Mouse (Mus musculus) cerebellum, adult 2 months (tissue): ENCODE data around the gene Rras. TPM values are rescaled to one million over a fixed set of nuclear protein-coding genes. Genes with fewer than 3 reads are reported as not detected.

Experiments
- DNase-seq, 2 experiments: peaks; one replicate each; pipeline ENCODE4 v3.0.0; 2021
- H3K27ac ChIP-seq: fragments of 200-500 bp; 2 replicates; pipeline ENCODE4 v1.5.1; 2012; ENCODE audit warnings: low read length, control low read depth, inconsistent platforms; ENCODE audit not compliant: insufficient read depth
- H3K27me3 ChIP-seq: fragments of 200-500 bp; 2 replicates; pipeline ENCODE4 v1.6.1; 2012; ENCODE audit warnings: inconsistent platforms, mild to moderate bottlenecking, low read length, moderate library complexity; ENCODE audit not compliant: control insufficient read depth, insufficient read depth
- H3K4me1 ChIP-seq: fragments of 200-500 bp; 2 replicates; pipeline ENCODE4 v1.6.1; 2011; ENCODE audit warnings: low read length; ENCODE audit not compliant: control insufficient read depth, insufficient read depth
- H3K4me3 ChIP-seq: fragments of 200-500 bp; replicated peaks from 2 replicates; pipeline ENCODE3; 2011; ENCODE audit warnings: mild to moderate bottlenecking, low read depth, low read length, control low read depth; ENCODE audit not compliant: insufficient read depth
- CTCF ChIP-seq: fragments of 200-500 bp; IDR thresholded peaks from 2 replicates; pipeline ENCODE4 v1.5.1; 2011; ENCODE audit warnings: low read depth, mild to moderate bottlenecking, control low read depth, low read length, moderate library complexity, borderline replicate concordance; ENCODE audit not compliant: insufficient read depth
- POLR2A ChIP-seq: fragments of 200-500 bp; IDR thresholded peaks from 2 replicates; pipeline ENCODE4 v1.6.1; 2011; ENCODE audit warnings: low read length, control low read depth, borderline replicate concordance; ENCODE audit not compliant: insufficient read depth
- WGBS: fragments of 180-500 bp; shearing (Covaris S2); methylation state at CpG from one replicate; pipeline ENCODE4 v1.1.7; 2018; 5-methylcytosine and 5-hydroxymethylcytosine counted together
- polyA plus RNA-seq: library from polyadenylated mRNA; depleted of rRNA; stranded (reverse); fragments of >200 nt; gene quantifications from 2 replicates; pipeline ENCODE4 v1.2.3, GENCODE M21; 2012; rRNA removed

Gene Rras
- 29.7 and 29.9 TPM in 2 replicates for polyA plus RNA-seq

- peak; percentile 75 to 90 for DNase-seq
- Histone ChIP-seq H3K4me3 (peak within 1 kb of the TSS; percentile 62), H3K27ac (peak within 1 kb of the TSS; percentile 68; the same call in 1 of the 2 replicates), H3K27me3 (no peaks in the 10 kb centered on the region), H3K4me1 (peaks cover 7% of the 10 kb centered on the region; the same call in 1 of the 2 replicates)
- TF ChIP-seq POLR2A (peak; percentile 8; the same call in 1 of the 2 replicates), CTCF (no peak)
- WGBS = 0% methylated on average over 36 of the region's 36 CpGs
Measured at GRCm38 (mm10) chr7:45017242-45018061, at the start of gene Rras. Gene Rras, plus strand, starts transcription at chr7:45017961.

- peak overlapping the region; percentile 44 for H3K4me3 ChIP-seq
- peaks cover 15% of the 10 kb centered on the region for H3K4me1 ChIP-seq
- WGBS = 4% methylated on average over 36 of the region's 36 CpGs
- TF ChIP-seq POLR2A (no peak), CTCF (no peak)
- H3K27me3 ChIP-seq = no peaks in the 10 kb centered on the region
- peak; percentile 79 to 87 for DNase-seq
- H3K27ac ChIP-seq = no peak overlapping the region
Measured at GRCm38 (mm10) chr7:44970231-44970691, 47.5 kb upstream of the Rras start.

GRCm38 (mm10) chr7:44971142-44971541 lies 46.6 kb upstream of the Rras start:
- TF ChIP-seq CTCF = no peak
- TF ChIP-seq POLR2A = no peak
- no peaks in the 10 kb centered on the region for H3K27me3 ChIP-seq
- H3K4me1 ChIP-seq = peaks cover 16% of the 10 kb centered on the region
- H3K27ac ChIP-seq = no peak overlapping the region
- H3K4me3 ChIP-seq = no peak overlapping the region
- WGBS = 66% methylated on average over 7 of the region's 7 CpGs
- DNase-seq = no peak

GRCm38 (mm10) chr7:44973415-44974130 lies 44.2 kb upstream of the Rras start:
- Histone ChIP-seq H3K27me3 (no peaks in the 10 kb centered on the region), H3K4me3 (peak overlapping the region; percentile 80), H3K4me1 (peaks cover 16% of the 10 kb centered on the region), H3K27ac (peak overlapping the region; percentile 89)
- DNase-seq = peak in 1 of 2 experiments; percentile 53
- TF ChIP-seq POLR2A (peak; percentile 35; the same call in 1 of the 2 replicates), CTCF (no peak)
- 4% methylated on average over 14 of the region's 14 CpGs for WGBS

- WGBS = under 1% methylated on average over 22 of the region's 22 CpGs
- Histone ChIP-seq H3K4me3 (peak within 1 kb of the TSS; percentile 80), H3K4me1 (peaks cover 16% of the 10 kb centered on the region), H3K27ac (peak within 1 kb of the TSS; percentile 89), H3K27me3 (no peaks in the 10 kb centered on the region)
- TF ChIP-seq CTCF (no peak), POLR2A (peak; percentile 82; the same call in 1 of the 2 replicates)
- peak; percentile 91 to 92 for DNase-seq
Measured at GRCm38 (mm10) chr7:44974383-44975116, 43.2 kb upstream of the Rras start, which contains the start of gene Cpt1c. Gene Cpt1c, minus strand, starts transcription at chr7:44974851.

GRCm38 (mm10) chr7:44975117-44975419 lies 42.7 kb upstream of the Rras start:
- no peak for TF ChIP-seq CTCF
- DNase-seq = peak in 1 of 2 experiments; percentile 38
- H3K4me3 ChIP-seq = peak overlapping the region; percentile 80
- H3K27me3 ChIP-seq = no peaks in the 10 kb centered on the region
- peaks cover 16% of the 10 kb centered on the region for H3K4me1 ChIP-seq
- 12% methylated on average over 6 of the region's 6 CpGs for WGBS
- H3K27ac ChIP-seq = peak overlapping the region; percentile 37

GRCm38 (mm10) chr7:44978300-44978699 lies 39.5 kb upstream of the Rras start:
- 87% methylated on average over 3 of the region's 3 CpGs for WGBS
- Histone ChIP-seq H3K27ac (no peak overlapping the region), H3K27me3 (no peaks in the 10 kb centered on the region), H3K4me3 (no peak overlapping the region), H3K4me1 (peaks cover 6% of the 10 kb centered on the region; the same call in 1 of the 2 replicates)
- TF ChIP-seq CTCF = no peak
- no peak for TF ChIP-seq POLR2A
- no peak for DNase-seq
